Mouse (Mus musculus): ENCODE measurements at regions not wholly inside any gene's neighbourhood (a gene's known extent, or its start where the extent isn't known, plus 50 kb on each side); places are given as distances from the start of the nearest gene placed in this dataset.
A peak's percentile ranks its signal among the peaks of the same experiment; 100 is the strongest.

- DNase-seq (ENCODE audit: low read depth, low spot score): peak; percentile 33
Measured at GRCm38 (mm10) chr10:25857954-25858616, 220.0 kb upstream of the Gm9767 start.

- DNase-seq (ENCODE audit: low read depth, low spot score): no peak
Measured at GRCm38 (mm10) chr10:25844348-25844747, 233.7 kb upstream of the Gm9767 start.

GRCm38 (mm10) chr10:25829275-25829674 lies 248.8 kb upstream of the Gm9767 start:
- no peak for DNase-seq (ENCODE audit: low read depth, low spot score)

- DNase-seq (ENCODE audit: low read depth, low spot score): no peak
Measured at GRCm38 (mm10) chr10:25804223-25804622, 268.2 kb upstream of the Smlr1 start.

- DNase-seq (ENCODE audit: low read depth, low spot score): no peak
Measured at GRCm38 (mm10) chr10:25801499-25801898, 265.4 kb upstream of the Smlr1 start.

- DNase-seq (ENCODE audit: low read depth, low spot score): no peak
Measured at GRCm38 (mm10) chr10:25798881-25799280, 262.8 kb upstream of the Smlr1 start.

GRCm38 (mm10) chr10:25790363-25790821 lies 254.3 kb upstream of the Smlr1 start:
- no peak for DNase-seq (ENCODE audit: low read depth, low spot score)

GRCm38 (mm10) chr10:25788660-25789059 lies 252.6 kb upstream of the Smlr1 start:
- no peak for DNase-seq (ENCODE audit: low read depth, low spot score)

GRCm38 (mm10) chr10:25788004-25788403 lies 251.9 kb upstream of the Smlr1 start:
- no peak for DNase-seq (ENCODE audit: low read depth, low spot score)

- no peak for DNase-seq (ENCODE audit: low read depth, low spot score)
Measured at GRCm38 (mm10) chr10:25783861-25784260, 247.8 kb upstream of the Smlr1 start.

GRCm38 (mm10) chr10:25779476-25779875 lies 243.4 kb upstream of the Smlr1 start:
- no peak for DNase-seq (ENCODE audit: low read depth, low spot score)

GRCm38 (mm10) chr10:25777717-25778116 lies 241.7 kb upstream of the Smlr1 start:
- no peak for DNase-seq (ENCODE audit: low read depth, low spot score)

- DNase-seq (ENCODE audit: low read depth, low spot score): peak; percentile 33
Measured at GRCm38 (mm10) chr10:25776697-25777096, 240.6 kb upstream of the Smlr1 start.

- DNase-seq (ENCODE audit: low read depth, low spot score): peak; percentile 16
Measured at GRCm38 (mm10) chr10:25770051-25770450, 234.0 kb upstream of the Smlr1 start.

- no peak for DNase-seq (ENCODE audit: low read depth, low spot score)
Measured at GRCm38 (mm10) chr10:25768456-25768855, 232.4 kb upstream of the Smlr1 start.

- DNase-seq (ENCODE audit: low read depth, low spot score): no peak
Measured at GRCm38 (mm10) chr10:25754300-25754699, 218.2 kb upstream of the Smlr1 start.

- peak; percentile 63 for DNase-seq (ENCODE audit: low read depth, low spot score)
Measured at GRCm38 (mm10) chr10:25742678-25743077, 206.6 kb upstream of the Smlr1 start.

GRCm38 (mm10) chr10:25740956-25741355 lies 204.9 kb upstream of the Smlr1 start:
- no peak for DNase-seq (ENCODE audit: low read depth, low spot score)

- no peak for DNase-seq (ENCODE audit: low read depth, low spot score)
Measured at GRCm38 (mm10) chr10:25730470-25730869, 194.4 kb upstream of the Smlr1 start.

GRCm38 (mm10) chr10:25723966-25724365 lies 187.9 kb upstream of the Smlr1 start:
- DNase-seq (ENCODE audit: low read depth, low spot score): no peak

GRCm38 (mm10) chr10:25715747-25716146 lies 179.7 kb upstream of the Smlr1 start:
- peak; percentile 46 for DNase-seq (ENCODE audit: low read depth, low spot score)

GRCm38 (mm10) chr10:25714636-25715035 lies 178.6 kb upstream of the Smlr1 start:
- DNase-seq (ENCODE audit: low read depth, low spot score): no peak

- peak; percentile 72 for DNase-seq (ENCODE audit: low read depth, low spot score)
Measured at GRCm38 (mm10) chr10:25714041-25714440, 178.0 kb upstream of the Smlr1 start.

GRCm38 (mm10) chr10:25707951-25708350 lies 171.9 kb upstream of the Smlr1 start:
- peak; percentile 62 for DNase-seq (ENCODE audit: low read depth, low spot score)

Measured in brain, adult 2 months (tissue).